Mouse (Mus musculus): ENCODE data around the gene Cfap69. TPM values are rescaled to one million over a fixed set of nuclear protein-coding genes. Genes with fewer than 3 reads are reported as not detected.

Gene Cfap69
- polyA plus RNA-seq, 1 experiment from 2014 or later: 2.7 TPM

DNA sequence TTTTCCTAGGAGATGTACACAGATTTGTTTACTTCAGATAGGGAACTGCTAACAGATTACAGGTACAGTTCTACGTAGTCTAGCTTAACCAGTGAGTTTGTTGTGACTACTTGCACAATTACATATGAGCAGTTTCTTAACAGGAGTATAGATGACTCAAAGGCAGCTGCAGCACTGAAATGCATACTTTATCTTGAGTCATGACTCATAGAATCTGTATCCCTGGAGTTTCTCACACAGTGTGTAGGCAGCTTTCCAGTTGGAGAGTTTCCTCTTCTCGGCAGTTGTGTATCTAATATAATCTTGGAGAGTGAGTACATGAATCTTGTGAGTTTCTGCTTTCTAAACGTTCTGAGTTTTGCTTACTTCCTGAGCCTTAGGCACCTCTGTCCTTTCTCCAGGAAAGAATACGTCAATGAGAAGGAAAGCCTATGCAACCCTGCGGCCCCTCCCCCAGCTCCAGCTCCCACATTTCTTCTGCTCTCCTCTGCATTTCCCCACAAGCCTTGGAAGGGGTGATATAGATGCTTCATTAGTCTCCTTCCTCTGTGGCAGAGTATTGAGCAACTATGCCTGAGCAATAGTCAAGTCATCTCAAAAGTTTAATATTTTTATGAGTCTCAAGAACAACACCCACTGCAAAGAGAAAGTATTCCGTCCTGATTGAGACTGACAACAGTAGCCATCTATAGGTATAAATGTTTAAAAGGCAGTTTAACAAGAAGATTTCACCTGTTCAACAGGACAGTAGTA, 15.0 kb downstream of the Cfap69 start:
- H3K4me2 ChIP-seq (replicated peaks): no peak overlapping the region
- no peak overlapping the region for H3K9ac ChIP-seq
- ATAC-seq (ENCODE audit: low FRiP score, low read depth): no peak
- no peak overlapping the region for H3K4me3 ChIP-seq
- H3K27ac ChIP-seq: no peak overlapping the region
- H3K36me3 ChIP-seq: no peaks in the 10 kb centered on the region
- 67% methylated on average over 6 of the region's 6 CpGs for WGBS
- H3K4me1 ChIP-seq: no peaks in the 10 kb centered on the region
- no peaks in the 10 kb centered on the region for H3K9me3 ChIP-seq
- H3K27me3 ChIP-seq: no peaks in the 10 kb centered on the region

DNA sequence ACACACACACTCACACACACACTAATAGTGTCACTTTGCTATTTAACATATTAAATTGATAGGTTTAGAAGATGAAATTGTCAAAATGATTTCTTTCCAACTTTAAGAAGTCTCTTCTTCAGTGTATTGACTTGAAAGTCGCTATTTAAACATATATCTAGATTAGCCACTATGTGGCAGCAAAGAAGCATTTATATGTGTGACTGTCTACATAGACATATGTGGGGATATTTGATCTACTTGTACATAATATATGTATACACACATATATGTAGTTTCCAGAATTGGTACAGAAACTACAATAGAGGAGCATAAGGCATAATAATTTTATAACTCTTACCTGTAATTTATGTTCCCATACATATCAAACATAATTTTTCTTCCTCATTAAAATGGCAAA, 17.9 kb downstream of the Cfap69 start:
- no peak for ATAC-seq (ENCODE audit: low FRiP score, low read depth)
- Histone ChIP-seq H3K9me3 (no peaks in the 10 kb centered on the region), H3K9ac (no peak overlapping the region), H3K36me3 (no peaks in the 10 kb centered on the region), H3K4me1 (no peaks in the 10 kb centered on the region), H3K4me2 (replicated peaks) (no peak overlapping the region), H3K27me3 (no peaks in the 10 kb centered on the region), H3K4me3 (no peak overlapping the region), H3K27ac (no peak overlapping the region)
- WGBS: 13% methylated on average over 1 of the region's 1 CpGs

DNA sequence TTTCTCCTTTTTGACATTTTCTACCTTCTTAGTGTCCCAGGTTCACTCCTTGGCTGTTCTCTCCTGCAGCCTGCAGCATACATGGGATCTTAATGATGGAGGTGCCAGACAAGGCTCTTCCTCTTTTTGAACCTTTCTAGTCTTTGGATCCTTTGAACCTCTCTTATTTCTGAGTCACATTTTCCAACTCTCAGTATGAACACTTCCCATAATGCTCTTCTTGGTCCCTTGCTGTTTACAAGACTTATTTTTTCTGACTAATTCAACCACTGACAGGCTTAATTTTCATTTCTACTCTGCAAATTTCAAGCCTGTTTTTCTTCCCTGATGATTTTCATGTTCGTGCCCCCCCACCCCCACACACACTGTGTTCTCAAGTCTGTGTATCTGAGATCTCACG, 25.5 kb downstream of the Cfap69 start:
- ATAC-seq (ENCODE audit: low FRiP score, low read depth): no peak
- WGBS: 54% methylated on average over 2 of the region's 2 CpGs

DNA sequence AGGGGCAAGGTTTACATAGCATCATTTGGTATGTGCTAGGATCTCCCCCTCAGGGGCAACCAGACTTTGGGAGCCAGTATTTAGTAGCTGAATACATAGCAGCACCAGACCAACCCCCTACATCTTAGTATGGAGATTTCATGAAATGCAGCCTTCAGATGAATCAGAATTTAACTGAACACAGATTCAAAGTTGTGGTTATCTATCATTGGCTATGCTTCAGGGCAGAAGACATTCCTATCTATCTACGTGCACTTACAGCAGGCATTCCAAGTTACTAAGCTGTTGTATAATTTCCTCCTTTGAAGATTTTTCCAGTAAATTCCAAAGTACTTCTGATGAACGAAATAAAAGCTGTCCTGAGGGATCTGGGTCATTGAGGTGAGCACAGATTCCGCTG, 38.5 kb downstream of the Cfap69 start:
- H3K4me2 ChIP-seq (replicated peaks): no peak overlapping the region
- H3K27me3 ChIP-seq: no peaks in the 10 kb centered on the region
- H3K36me3 ChIP-seq: no peaks in the 10 kb centered on the region
- 51% methylated on average over 3 of the region's 3 CpGs for WGBS
- H3K27ac ChIP-seq: no peak overlapping the region
- ATAC-seq (ENCODE audit: low FRiP score, low read depth): no peak
- H3K4me1 ChIP-seq: no peaks in the 10 kb centered on the region
- no peak overlapping the region for H3K4me3 ChIP-seq
- no peaks in the 10 kb centered on the region for H3K9me3 ChIP-seq
- H3K9ac ChIP-seq: no peak overlapping the region

More for the DNA sequence above, 25.5 kb downstream of the Cfap69 start:
- Histone ChIP-seq H3K27me3 (no peaks in the 10 kb centered on the region), H3K27ac (no peak overlapping the region), H3K4me3 (no peak overlapping the region), H3K4me2 (replicated peaks) (no peak overlapping the region), H3K4me1 (no peaks in the 10 kb centered on the region), H3K9ac (no peak overlapping the region), H3K36me3 (no peaks in the 10 kb centered on the region), H3K9me3 (no peaks in the 10 kb centered on the region)

DNA sequence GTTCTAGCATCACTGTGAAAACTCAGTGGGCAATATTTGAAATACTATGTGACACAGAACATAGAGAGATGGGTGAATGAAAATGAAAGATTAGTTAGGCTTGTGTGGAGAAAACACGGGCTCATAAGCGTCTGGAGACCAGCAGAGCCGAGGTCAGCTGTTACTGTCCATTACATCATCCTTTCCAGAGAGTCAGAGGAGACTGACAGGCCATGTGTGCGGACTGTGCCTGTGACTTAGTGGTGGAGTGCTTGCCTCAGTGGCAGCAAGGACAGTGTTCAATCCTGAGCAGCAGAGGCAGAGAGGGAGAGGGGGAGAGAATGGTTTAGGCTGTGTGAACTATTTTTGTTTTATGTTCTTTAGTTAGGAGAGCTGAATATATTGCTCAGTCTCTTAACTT, 45.7 kb downstream of the Cfap69 start:
- H3K27ac ChIP-seq: no peak overlapping the region
- no peak overlapping the region for H3K9ac ChIP-seq
- H3K4me2 ChIP-seq (replicated peaks): no peak overlapping the region
- H3K27me3 ChIP-seq: no peaks in the 10 kb centered on the region
- H3K36me3 ChIP-seq: no peaks in the 10 kb centered on the region
- H3K4me3 ChIP-seq: no peak overlapping the region
- no peak for ATAC-seq (ENCODE audit: low FRiP score, low read depth)
- no peaks in the 10 kb centered on the region for H3K9me3 ChIP-seq
- H3K4me1 ChIP-seq: no peaks in the 10 kb centered on the region
- WGBS: 57% methylated on average over 4 of the region's 4 CpGs

DNA sequence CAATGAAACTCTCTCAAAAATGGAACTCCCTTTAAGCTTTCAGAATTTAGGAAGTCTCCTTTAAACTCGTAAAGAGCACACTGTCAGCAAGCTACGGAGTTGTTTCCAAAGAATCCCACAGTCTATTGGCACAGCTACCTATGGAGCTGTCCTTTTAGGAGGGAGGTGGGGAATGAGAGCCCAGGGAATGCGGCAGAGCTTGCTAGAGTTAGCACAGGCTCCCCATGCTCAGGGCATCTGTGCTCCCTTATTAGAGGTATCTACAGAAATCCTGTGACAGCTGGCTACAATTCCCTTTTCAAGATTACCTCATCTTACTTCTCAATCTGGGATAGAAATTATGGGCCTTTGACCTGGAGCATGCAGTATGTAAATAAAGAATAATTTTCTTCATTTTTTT, 53.5 kb downstream of the Cfap69 start:
- no peak for ATAC-seq (ENCODE audit: low FRiP score, low read depth)
- no peaks in the 10 kb centered on the region for H3K36me3 ChIP-seq
- no peak overlapping the region for H3K4me2 ChIP-seq (replicated peaks)
- H3K4me1 ChIP-seq: no peaks in the 10 kb centered on the region
- 52% methylated on average over 3 of the region's 3 CpGs for WGBS
- H3K4me3 ChIP-seq: no peak overlapping the region
- H3K27ac ChIP-seq: no peak overlapping the region
- H3K9ac ChIP-seq: no peak overlapping the region
- H3K27me3 ChIP-seq: no peaks in the 10 kb centered on the region
- H3K9me3 ChIP-seq: no peaks in the 10 kb centered on the region

DNA sequence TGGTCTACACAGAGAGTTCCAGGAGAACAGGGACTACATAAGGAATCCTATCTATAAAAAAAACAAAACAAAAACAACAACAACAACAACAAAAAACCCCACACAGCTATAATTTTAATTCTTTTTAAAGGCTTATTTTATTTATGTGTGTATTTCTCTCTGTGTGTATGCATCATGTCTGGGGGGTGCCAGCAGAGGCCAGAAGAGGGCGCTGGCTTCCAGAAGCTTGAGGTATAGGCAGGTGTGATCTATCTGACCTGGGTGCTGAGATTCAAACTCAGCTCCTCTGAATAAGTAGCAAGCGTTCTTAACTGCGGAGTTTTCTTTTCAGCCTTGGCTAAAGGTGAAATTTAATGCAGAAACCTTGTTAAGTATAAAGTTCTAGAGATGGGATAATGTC, 76.4 kb downstream of the Cfap69 start:
- no peak for ATAC-seq (ENCODE audit: low FRiP score, low read depth)
- no peak overlapping the region for H3K9ac ChIP-seq
- no peaks in the 10 kb centered on the region for H3K4me1 ChIP-seq
- no peaks in the 10 kb centered on the region for H3K36me3 ChIP-seq
- no peak overlapping the region for H3K27ac ChIP-seq
- H3K9me3 ChIP-seq: peaks cover 2% of the 10 kb centered on the region; the same call in 1 of the 2 replicates
- WGBS: 83% methylated on average over 3 of the region's 3 CpGs
- no peak overlapping the region for H3K4me2 ChIP-seq (replicated peaks)
- H3K4me3 ChIP-seq: no peak overlapping the region
- no peaks in the 10 kb centered on the region for H3K27me3 ChIP-seq

DNA sequence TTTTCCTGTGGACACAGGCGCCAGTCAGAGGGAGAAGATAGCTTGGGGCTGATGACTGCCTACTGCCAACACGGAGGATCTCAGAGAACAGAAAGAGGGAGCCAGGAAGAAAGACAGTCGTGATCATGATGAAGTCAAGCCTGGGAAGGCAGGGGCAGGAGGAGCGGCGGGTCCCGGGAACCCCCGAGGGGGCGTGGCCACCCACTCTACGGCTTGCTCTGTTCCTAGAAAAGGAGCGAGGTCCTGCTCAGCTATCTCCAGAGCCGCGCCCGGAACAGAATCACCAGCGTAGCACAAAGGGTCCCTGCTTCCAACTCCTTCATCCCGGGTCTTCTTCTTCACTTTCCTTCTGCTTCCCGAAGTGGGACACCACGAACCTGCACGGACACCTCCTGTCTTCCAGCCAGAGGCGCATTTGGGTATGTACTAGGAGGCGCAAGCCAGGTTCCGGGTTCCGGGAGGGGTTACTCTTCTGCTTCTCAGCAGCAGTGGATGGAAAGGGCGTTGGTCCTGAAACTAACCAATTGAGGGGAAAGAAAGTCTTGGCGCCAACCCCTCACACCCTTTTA, 90.2 kb downstream of the Cfap69 start, which contains the start of gene Gm8773:
Gm8773 (plus strand) TSS at position 51 of the 569 bp plus-strand sequence.
- ATAC-seq (ENCODE audit: low FRiP score, low read depth): peak; percentile 69; the same call in 1 of the 2 replicates

DNA sequence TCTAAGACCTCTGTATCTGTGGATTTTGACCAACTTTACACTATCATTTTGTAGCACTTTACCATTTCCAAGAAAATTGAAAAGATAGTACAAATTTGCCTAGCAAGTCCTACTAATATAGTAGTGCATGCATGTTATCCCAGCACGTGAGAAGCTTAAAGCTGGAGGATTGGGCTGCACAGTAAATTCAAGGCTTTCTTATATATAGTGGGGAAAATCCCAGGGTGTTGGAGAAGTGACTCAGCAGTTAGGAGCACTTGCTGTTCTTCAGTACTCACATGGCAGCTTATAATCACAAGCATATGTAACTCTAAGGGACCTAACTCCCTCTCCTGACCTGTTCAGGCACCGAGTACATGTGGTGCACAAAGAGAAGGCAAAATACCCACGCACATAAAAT, 101.6 kb downstream of the Cfap69 start:
- Histone ChIP-seq H3K4me2 (replicated peaks) (no peak overlapping the region), H3K4me1 (peaks cover 15% of the 10 kb centered on the region), H3K36me3 (no peaks in the 10 kb centered on the region), H3K9ac (no peak overlapping the region), H3K27ac (no peak overlapping the region), H3K4me3 (no peak overlapping the region), H3K9me3 (no peaks in the 10 kb centered on the region), H3K27me3 (0 out of 2 replicates have a peak, but pooled peaks cover 3% of the 10 kb centered on the region)
- ATAC-seq (ENCODE audit: low FRiP score, low read depth): no peak
- 59% methylated on average over 3 of the region's 3 CpGs for WGBS

More for the DNA sequence above, 90.2 kb downstream of the Cfap69 start, which contains the start of gene Gm8773:
- Histone ChIP-seq H3K36me3 (no peaks in the 10 kb centered on the region), H3K9ac (peak within 1 kb of the TSS; percentile 61), H3K27me3 (peaks cover 15% of the 10 kb centered on the region), H3K4me2 (replicated peaks) (peak within 1 kb of the TSS; percentile 90), H3K4me1 (no peaks in the 10 kb centered on the region), H3K27ac (no peak within 1 kb of the TSS), H3K4me3 (peak within 1 kb of the TSS; percentile 55), H3K9me3 (no peaks in the 10 kb centered on the region)
- 1% methylated on average over 18 of the region's 24 CpGs for WGBS

DNA sequence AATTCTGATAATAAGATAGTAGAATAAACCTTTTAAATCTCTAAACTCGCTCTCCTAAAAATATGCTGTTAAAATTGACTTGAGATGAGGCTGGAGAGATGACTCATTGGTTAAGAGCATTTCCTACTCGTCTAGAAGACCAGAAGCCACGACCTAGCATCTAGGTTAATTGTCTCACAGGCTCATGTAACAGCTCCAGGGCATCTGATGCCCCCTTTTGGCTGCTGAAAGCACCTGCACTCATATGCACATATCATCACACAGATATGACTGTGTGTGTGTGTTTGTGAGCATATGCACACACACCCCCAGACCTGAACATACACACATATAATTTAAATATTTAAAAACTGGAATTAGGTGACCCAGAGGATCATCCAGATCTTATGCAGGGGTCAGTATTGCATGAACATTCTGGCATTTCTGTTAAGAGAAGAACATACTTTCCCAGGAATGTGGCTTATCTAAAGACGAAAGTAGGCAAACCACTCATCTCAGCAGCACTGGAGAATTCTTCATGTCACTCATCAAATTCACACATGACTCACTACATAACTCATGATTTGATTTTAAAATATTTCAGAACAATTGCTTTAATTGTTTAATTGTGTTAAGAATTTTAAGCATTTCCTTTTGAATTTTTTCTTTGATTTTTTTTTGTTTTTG, 102.9 kb downstream of the Cfap69 start:
- no peak for ATAC-seq (ENCODE audit: low FRiP score, low read depth)
- H3K9me3 ChIP-seq: no peaks in the 10 kb centered on the region
- H3K27me3 ChIP-seq: no peaks in the 10 kb centered on the region
- no peaks in the 10 kb centered on the region for H3K36me3 ChIP-seq
- no peak overlapping the region for H3K4me3 ChIP-seq
- H3K9ac ChIP-seq: no peak overlapping the region
- H3K4me2 ChIP-seq (replicated peaks): no peak overlapping the region
- H3K4me1 ChIP-seq: peaks cover 15% of the 10 kb centered on the region
- no peak overlapping the region for H3K27ac ChIP-seq
- WGBS: 76% methylated on average over 4 of the region's 4 CpGs

DNA sequence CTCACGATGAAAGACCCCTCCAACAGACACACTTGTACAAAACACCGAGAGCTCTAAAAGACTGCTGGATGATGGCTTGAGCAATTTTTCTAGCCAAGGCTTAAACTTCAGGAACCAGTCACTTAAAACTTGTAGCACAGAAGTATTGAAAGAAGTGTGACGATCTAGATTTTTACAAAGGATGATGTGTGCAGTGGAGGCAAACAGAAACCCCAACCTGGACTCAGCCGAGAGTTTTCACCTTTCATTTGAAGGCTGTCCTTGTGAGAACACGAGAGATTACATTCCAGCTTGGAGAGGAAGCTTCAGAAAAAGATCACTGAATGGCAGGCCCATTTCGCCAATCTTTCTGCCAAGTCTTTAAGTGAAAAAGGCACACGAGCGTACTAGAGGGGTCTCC, 104.2 kb downstream of the Cfap69 start:
- 43% methylated on average over 8 of the region's 8 CpGs for WGBS
- Histone ChIP-seq H3K27ac (peak overlapping the region; percentile 79), H3K4me1 (peaks cover 15% of the 10 kb centered on the region), H3K9me3 (no peaks in the 10 kb centered on the region), H3K36me3 (peaks cover 5% of the 10 kb centered on the region), H3K9ac (peak overlapping the region; percentile 82), H3K4me2 (replicated peaks) (peak overlapping the region; percentile 69), H3K27me3 (no peaks in the 10 kb centered on the region), H3K4me3 (peak overlapping the region; percentile 80)
- peak; percentile 10; the same call in 1 of the 2 replicates for ATAC-seq (ENCODE audit: low FRiP score, low read depth)

DNA sequence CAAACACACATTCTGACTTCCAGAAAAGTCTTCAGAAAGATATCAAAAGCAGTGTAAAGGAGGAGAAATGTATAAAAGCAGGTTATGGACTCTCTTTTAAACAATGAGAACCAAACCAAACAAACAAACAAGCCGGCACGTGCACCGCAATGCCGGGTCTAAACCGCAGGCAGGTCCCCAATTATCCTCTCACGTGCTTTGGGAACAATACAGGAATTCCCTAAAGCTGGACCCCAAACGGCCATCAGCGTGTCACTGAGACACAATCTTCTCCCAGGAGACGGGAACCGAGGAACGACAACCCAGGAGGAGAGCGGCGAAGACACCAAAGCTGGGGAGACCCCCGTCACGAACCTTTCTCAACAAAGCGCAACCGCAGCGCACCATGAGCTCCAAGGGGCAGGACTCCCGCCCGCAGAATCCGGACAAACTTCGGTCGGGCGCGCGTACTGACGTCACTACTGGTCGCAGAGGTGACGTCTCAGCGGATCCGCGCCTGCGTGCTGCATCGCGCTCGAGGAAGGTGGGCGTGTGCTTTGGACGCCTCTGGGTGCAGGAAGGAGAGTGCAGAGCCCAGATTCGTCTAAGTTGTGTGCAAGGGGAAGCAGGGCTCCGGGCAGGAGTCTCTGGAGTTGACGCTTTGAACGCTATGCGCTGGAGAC, 104.8 kb downstream of the Cfap69 start, which contains the start of gene Gtpbp10:
Gtpbp10 (minus strand) TSS at position 460 of the 662 bp plus-strand sequence.
- H3K27ac ChIP-seq: peak within 1 kb of the TSS; percentile 79
- H3K9ac ChIP-seq: peak within 1 kb of the TSS; percentile 82
- H3K9me3 ChIP-seq: no peaks in the 10 kb centered on the region
- peak; percentile 99 for ATAC-seq (ENCODE audit: low FRiP score, low read depth)
- H3K4me2 ChIP-seq (replicated peaks): peak within 1 kb of the TSS; percentile 69
- WGBS: under 1% methylated on average over 43 of the region's 43 CpGs
- no peaks in the 10 kb centered on the region for H3K27me3 ChIP-seq
- peaks cover 11% of the 10 kb centered on the region for H3K36me3 ChIP-seq
- peak within 1 kb of the TSS; percentile 80 for H3K4me3 ChIP-seq
- peaks cover 15% of the 10 kb centered on the region for H3K4me1 ChIP-seq
